Mouse (Mus musculus): ENCODE measurements around the gene Irf6.

GRCm38 (mm10) chr1:193191675-193192283, 38.9 kb downstream of the Irf6 start:
- TF ChIP-seq CTCF (IDR thresholded peaks at IDR 0.05; ENCODE audit: borderline replicate concordance, extremely low read depth, insufficient read depth, insufficient read length) (no peak), POLR2A (IDR thresholded peaks at IDR 0.05; ENCODE audit: borderline replicate concordance, extremely low read depth, insufficient read depth, insufficient read length, poor library complexity, severe bottlenecking) (no peak)

All from brain, embryonic 14.5 days (tissue).